Mouse (Mus musculus) ES-Bruce4 (cell line): ENCODE measurements around the gene Tmem220. TPM values are rescaled to one million over a fixed set of nuclear protein-coding genes. Genes with fewer than 3 reads are reported as not detected.

Experiments used
- H3K27ac ChIP-seq: 2 replicates; pipeline ENCODE4 v1.5.1; 2012; ENCODE audit warnings: low read length, inconsistent platforms; ENCODE audit not compliant: insufficient read depth
- H3K27me3 ChIP-seq: 2 replicates; pipeline ENCODE4 v1.6.1; 2012; ENCODE audit warnings: mild to moderate bottlenecking, low read length, inconsistent platforms; ENCODE audit not compliant: control insufficient read depth, poor library complexity, insufficient read depth, severe bottlenecking
- H3K36me3 ChIP-seq: 2 replicates; pipeline ENCODE4 v1.6.1; 2012; ENCODE audit warnings: inconsistent platforms, mild to moderate bottlenecking, low read length, moderate library complexity; ENCODE audit not compliant: control insufficient read depth, poor library complexity, insufficient read depth, severe bottlenecking
- H3K4me1 ChIP-seq: one replicate; pipeline ENCODE4 v1.8.1; 2011; ENCODE audit warnings: low read length; ENCODE audit not compliant: control insufficient read depth, insufficient read depth
- H3K4me3 ChIP-seq: 2 replicates; pipeline ENCODE4 v1.5.1; 2011; ENCODE audit warnings: low read depth, mild to moderate bottlenecking, low read length
- H3K9ac ChIP-seq: 2 replicates; pipeline ENCODE4 v1.6.1; 2012; ENCODE audit warnings: low read depth, mild to moderate bottlenecking, inconsistent platforms; ENCODE audit not compliant: poor library complexity, severe bottlenecking
- H3K9me3 ChIP-seq: replicated peaks from 2 replicates; pipeline ENCODE4 v1.6.1; 2012; ENCODE audit warnings: mild to moderate bottlenecking, low read length, inconsistent platforms; ENCODE audit not compliant: control insufficient read depth, poor library complexity, insufficient read depth, severe bottlenecking
- CTCF ChIP-seq: IDR thresholded peaks from one replicate; pipeline ENCODE4 v1.8.1; 2011; ENCODE audit warnings: low read depth, low read length
- EP300 ChIP-seq: IDR thresholded peaks from 2 replicates; pipeline ENCODE4 v1.6.1; 2011; ENCODE audit warnings: low read depth, low read length; ENCODE audit not compliant: insufficient read depth
- POLR2A ChIP-seq: IDR thresholded peaks from one replicate; pipeline ENCODE4 v1.8.1; 2011; ENCODE audit warnings: low read length; ENCODE audit not compliant: insufficient read depth
- polyA plus RNA-seq: library from polyadenylated mRNA; stranded (reverse); fragments of >200 nt; gene quantifications from 2 replicates; pipeline ENCODE4 v1.2.4, GENCODE M21; 2011; ENCODE audit warnings: low read depth; ENCODE audit not compliant: missing spikeins, insufficient read depth, insufficient read length

Tmem220 gene
- polyA plus RNA-seq, 1 experiment, result 2.0 TPM

- peaks cover 39% of the 10 kb centered on the region for H3K36me3 ChIP-seq
Measured at GRCm38 (mm10) chr11:67054754-67055365, 29.9 kb downstream of the Tmem220 start.

GRCm38 (mm10) chr11:67061311-67061710 is 36.4 kb downstream of the Tmem220 start:
- Histone ChIP-seq H3K9me3 (no peaks in the 10 kb centered on the region), H3K4me1 (no peaks in the 10 kb centered on the region), H3K4me3 (no peak overlapping the region), H3K36me3 (peaks cover 73% of the 10 kb centered on the region), H3K9ac (no peak overlapping the region), H3K27me3 (no peaks in the 10 kb centered on the region), H3K27ac (no peak overlapping the region)
- TF ChIP-seq POLR2A (no peak), CTCF (no peak), EP300 (no peak)

More at GRCm38 (mm10) chr11:67054754-67055365, 29.9 kb downstream of the Tmem220 start:
- Histone ChIP-seq H3K4me1 (no peaks in the 10 kb centered on the region), H3K4me3 (no peak overlapping the region), H3K9ac (no peak overlapping the region), H3K27me3 (no peaks in the 10 kb centered on the region), H3K9me3 (no peaks in the 10 kb centered on the region), H3K27ac (no peak overlapping the region)
- TF ChIP-seq EP300, result no peak
- no peak for TF ChIP-seq POLR2A
- TF ChIP-seq CTCF, result no peak

- H3K4me1 ChIP-seq, result no peaks in the 10 kb centered on the region
- no peaks in the 10 kb centered on the region for H3K27me3 ChIP-seq
- no peaks in the 10 kb centered on the region for H3K9me3 ChIP-seq
- H3K27ac ChIP-seq, result no peak overlapping the region
- no peak overlapping the region for H3K4me3 ChIP-seq
- peaks cover 60% of the 10 kb centered on the region for H3K36me3 ChIP-seq
- TF ChIP-seq CTCF, result no peak
- no peak for TF ChIP-seq POLR2A
- no peak for TF ChIP-seq EP300
- H3K9ac ChIP-seq, result no peak overlapping the region
Measured at GRCm38 (mm10) chr11:67062726-67063125, 37.8 kb downstream of the Tmem220 start.

- no peak overlapping the region for H3K4me3 ChIP-seq
- H3K9ac ChIP-seq, result no peak overlapping the region
- H3K27me3 ChIP-seq, result no peaks in the 10 kb centered on the region; the same call in 1 of the 2 replicates
- no peaks in the 10 kb centered on the region for H3K4me1 ChIP-seq
- peaks cover 25% of the 10 kb centered on the region for H3K36me3 ChIP-seq
- TF ChIP-seq CTCF, result no peak
- no peak for TF ChIP-seq POLR2A
- TF ChIP-seq EP300, result no peak
- H3K9me3 ChIP-seq, result no peaks in the 10 kb centered on the region
- H3K27ac ChIP-seq, result no peak overlapping the region
Measured at GRCm38 (mm10) chr11:67067741-67068140, 42.8 kb downstream of the Tmem220 start.

GRCm38 (mm10) chr11:67072615-67073130 is 47.7 kb downstream of the Tmem220 start:
- no peak overlapping the region for H3K4me3 ChIP-seq
- H3K27ac ChIP-seq, result no peak overlapping the region
- no peaks in the 10 kb centered on the region for H3K4me1 ChIP-seq
- no peak overlapping the region for H3K9ac ChIP-seq
- H3K9me3 ChIP-seq, result no peaks in the 10 kb centered on the region
- no peaks in the 10 kb centered on the region; the same call in 1 of the 2 replicates for H3K27me3 ChIP-seq
- H3K36me3 ChIP-seq, result no peaks in the 10 kb centered on the region
- TF ChIP-seq CTCF (no peak), POLR2A (no peak)

GRCm38 (mm10) chr11:67075036-67075435 is 50.1 kb downstream of the Tmem220 start:
- H3K4me3 ChIP-seq, result no peak overlapping the region
- H3K9me3 ChIP-seq, result no peaks in the 10 kb centered on the region
- TF ChIP-seq POLR2A, result no peak
- no peak for TF ChIP-seq EP300
- no peak for TF ChIP-seq CTCF
- no peaks in the 10 kb centered on the region for H3K4me1 ChIP-seq
- H3K9ac ChIP-seq, result no peak overlapping the region
- H3K27me3 ChIP-seq, result no peaks in the 10 kb centered on the region; the same call in 1 of the 2 replicates
- no peaks in the 10 kb centered on the region for H3K36me3 ChIP-seq
- H3K27ac ChIP-seq, result no peak overlapping the region
